Mouse (Mus musculus) heart, embryonic 14.5 days (tissue): Measurements from ENCODE around the gene Plekho2. TPM values are rescaled to one million over a fixed set of nuclear protein-coding genes. Genes with fewer than 3 reads are reported as not detected.

Source experiments
- ATAC-seq: fragments of 200-750 bp; cut with Nextera tagmentation; 2 replicates; pipeline ENCODE4 v1.8.0; 2017; ENCODE audit warnings: low read depth, moderate TSS enrichment; ENCODE audit not compliant: insufficient number of reproducible peaks, insufficient read depth, low FRiP score
- H3K27ac ChIP-seq, 2 experiments: fragments of 200-500 bp in 1 of 2; fragments of 300-500 bp in 1 of 2; sonication (generic) in 1 of 2; replicated peaks in 1 of 2; 2 replicates each; pipeline ENCODE4 v1.5.1; 2012 to 2014; ENCODE audit warnings: low read depth in 2 of 2, low read length in 2 of 2, control low read depth in 1 of 2, mild to moderate bottlenecking in 1 of 2, mixed read lengths in 1 of 2; ENCODE audit not compliant: control insufficient read depth in 1 of 2, insufficient read depth in 1 of 2
- H3K27me3 ChIP-seq: fragments of 300-500 bp; sonication (generic); 2 replicates; pipeline ENCODE4 v1.6.1; 2014; ENCODE audit warnings: mild to moderate bottlenecking, low read length, control low read depth; ENCODE audit not compliant: control insufficient read depth, insufficient read depth
- H3K36me3 ChIP-seq: fragments of 300-500 bp; sonication (generic); 2 replicates; pipeline ENCODE4 v1.6.1; 2014; ENCODE audit warnings: mild to moderate bottlenecking, control low read depth, low read length, mixed read lengths; ENCODE audit not compliant: control insufficient read depth, insufficient read depth
- H3K4me1 ChIP-seq, 2 experiments: fragments of 200-500 bp in 1 of 2; fragments of 300-500 bp in 1 of 2; sonication (generic) in 1 of 2; 2 replicates each; pipeline ENCODE4 v1.6.1; 2012 to 2014; ENCODE audit warnings: low read length in 2 of 2, control low read depth in 1 of 2, mixed read lengths in 1 of 2; ENCODE audit not compliant: control insufficient read depth in 2 of 2, insufficient read depth in 2 of 2
- H3K4me2 ChIP-seq: fragments of 300-500 bp; sonication (generic); 2 replicates; pipeline ENCODE4 v1.6.1; 2014; ENCODE audit warnings: mild to moderate bottlenecking, low read length
- H3K4me3 ChIP-seq, 2 experiments: fragments of 200-500 bp in 1 of 2; fragments of 300-500 bp in 1 of 2; sonication (generic) in 1 of 2; 2 replicates each; pipeline ENCODE4 v1.5.1; 2012 to 2014; ENCODE audit warnings: low read length in 2 of 2, mild to moderate bottlenecking in 2 of 2, control low read depth in 1 of 2, low read depth in 1 of 2, moderate library complexity in 1 of 2; ENCODE audit not compliant: control insufficient read depth in 1 of 2, insufficient read depth in 1 of 2
- H3K9ac ChIP-seq: fragments of 300-500 bp; sonication (generic); 2 replicates; pipeline ENCODE4 v1.6.1; 2014; ENCODE audit warnings: mild to moderate bottlenecking, low read length
- H3K9me3 ChIP-seq: fragments of 300-500 bp; sonication (generic); 2 replicates; pipeline ENCODE4 v1.6.1; 2016; ENCODE audit warnings: low read length, control low read depth; ENCODE audit not compliant: control insufficient read depth
- WGBS: fragments of 180-500 bp; shearing (Covaris S2); extraction: QIAGEN DNeasy Blood & Tissue Kit; methylation state at CpG from one replicate; pipeline ENCODE4 v1.1.7; 2014; 5-methylcytosine and 5-hydroxymethylcytosine counted together
- polyA plus RNA-seq: library from polyadenylated mRNA; unstranded; fragments of >200 nt; fragmentation: Nextera tagmentation; extraction: Ambion mirVana; gene quantifications from 2 replicates; pipeline ENCODE4 v1.2.1, GENCODE M21; 2014

The Plekho2 gene
- polyA plus RNA-seq, 1 experiment from 2014 or later = 8.8 TPM

GRCm38 (mm10) chr9:65546413-65546695 lies 33.5 kb downstream of the Plekho2 start:
- Histone ChIP-seq H3K27me3 (no peaks in the 10 kb centered on the region), H3K4me1 (peaks cover 37 to 63% of the 10 kb centered on the region in 2 experiments), H3K27ac (peak overlapping the region; percentile 29 to 45; a peak in 3 of 4 replicates), H3K4me3 (no peak overlapping the region), H3K9me3 (no peaks in the 10 kb centered on the region), H3K4me2 (no peak overlapping the region), H3K36me3 (no peaks in the 10 kb centered on the region), H3K9ac (no peak overlapping the region; the same call in 1 of the 2 replicates)
- WGBS = 28% methylated on average over 4 of the region's 4 CpGs
- no peak for ATAC-seq

GRCm38 (mm10) chr9:65545635-65546412 lies 34.0 kb downstream of the Plekho2 start:
- H3K27ac ChIP-seq = peak overlapping the region; percentile 29 to 45; a peak in 3 of 4 replicates
- no peak overlapping the region for H3K4me3 ChIP-seq
- WGBS = 68% methylated on average over 10 of the region's 10 CpGs
- no peak overlapping the region for H3K4me2 ChIP-seq
- H3K36me3 ChIP-seq = no peaks in the 10 kb centered on the region
- H3K9ac ChIP-seq = no peak overlapping the region
- H3K27me3 ChIP-seq = no peaks in the 10 kb centered on the region
- no peak for ATAC-seq
- H3K4me1 ChIP-seq = peaks cover 34 to 60% of the 10 kb centered on the region in 2 experiments
- no peaks in the 10 kb centered on the region for H3K9me3 ChIP-seq

GRCm38 (mm10) chr9:65542111-65542524 lies 37.7 kb downstream of the Plekho2 start:
- Histone ChIP-seq H3K27me3 (no peaks in the 10 kb centered on the region), H3K4me1 (peaks cover 25 to 40% of the 10 kb centered on the region in 2 experiments), H3K36me3 (no peaks in the 10 kb centered on the region), H3K27ac (peak overlapping the region; percentile 88 to 91), H3K9me3 (no peaks in the 10 kb centered on the region), H3K4me3 (no peak overlapping the region), H3K9ac (no peak overlapping the region), H3K4me2 (peak overlapping the region; percentile 22; the same call in 1 of the 2 replicates)
- ATAC-seq = no peak
- WGBS = 16% methylated on average over 7 of the region's 7 CpGs

GRCm38 (mm10) chr9:65541126-65542068 lies 38.4 kb downstream of the Plekho2 start:
- Histone ChIP-seq H3K9me3 (no peaks in the 10 kb centered on the region), H3K4me3 (no peak overlapping the region), H3K9ac (no peak overlapping the region), H3K36me3 (no peaks in the 10 kb centered on the region), H3K4me1 (peaks cover 22 to 33% of the 10 kb centered on the region in 2 experiments), H3K27me3 (no peaks in the 10 kb centered on the region), H3K4me2 (peak overlapping the region; percentile 22; the same call in 1 of the 2 replicates), H3K27ac (peak overlapping the region; percentile 88 to 91)
- 29% methylated on average over 13 of the region's 13 CpGs for WGBS
- peak; percentile 39; the same call in 1 of the 2 replicates for ATAC-seq

- no peak overlapping the region for H3K4me3 ChIP-seq
- peaks cover 13 to 21% of the 10 kb centered on the region in 2 experiments for H3K4me1 ChIP-seq
- WGBS = 71% methylated on average over 9 of the region's 9 CpGs
- no peaks in the 10 kb centered on the region for H3K36me3 ChIP-seq
- H3K9me3 ChIP-seq = no peaks in the 10 kb centered on the region
- no peaks in the 10 kb centered on the region for H3K27me3 ChIP-seq
- H3K4me2 ChIP-seq = no peak overlapping the region
- no peak for ATAC-seq
- H3K27ac ChIP-seq = no peak overlapping the region
- H3K9ac ChIP-seq = no peak overlapping the region
These were observed 40.1 kb downstream of the Plekho2 start for GRCm38 (mm10) chr9:65539697-65540096.

GRCm38 (mm10) chr9:65537901-65538630 lies 41.8 kb downstream of the Plekho2 start:
- Histone ChIP-seq H3K4me2 (no peak overlapping the region), H3K27ac (no peak overlapping the region), H3K4me1 (peaks cover 13 to 19% of the 10 kb centered on the region in 2 experiments), H3K9me3 (no peaks in the 10 kb centered on the region), H3K4me3 (no peak overlapping the region), H3K36me3 (no peaks in the 10 kb centered on the region), H3K27me3 (no peaks in the 10 kb centered on the region), H3K9ac (no peak overlapping the region)
- ATAC-seq = no peak
- 84% methylated on average over 8 of the region's 8 CpGs for WGBS

- Histone ChIP-seq H3K27me3 (no peaks in the 10 kb centered on the region), H3K4me2 (no peak overlapping the region), H3K4me3 (no peak overlapping the region), H3K36me3 (no peaks in the 10 kb centered on the region), H3K9ac (no peak overlapping the region), H3K27ac (no peak overlapping the region), H3K4me1 (peaks cover 4% of the 10 kb centered on the region in 2 experiments), H3K9me3 (no peaks in the 10 kb centered on the region)
- no peak for ATAC-seq
- WGBS = 81% methylated on average over 4 of the region's 4 CpGs
These were observed 43.3 kb downstream of the Plekho2 start for GRCm38 (mm10) chr9:65536491-65536890.
